Mouse (Mus musculus) heart, adult 9 months (tissue): Measurements from ENCODE around the gene Spns3.
A peak's percentile ranks its signal among the peaks of the same experiment; 100 is the strongest.

ENCODE experiments used
- DNase-seq, 2 experiments: peaks; one replicate each; pipeline ENCODE4 v3.0.0; 2022; ENCODE audit warnings: low spot score in 2 of 2

Spns3 gene

DNA sequence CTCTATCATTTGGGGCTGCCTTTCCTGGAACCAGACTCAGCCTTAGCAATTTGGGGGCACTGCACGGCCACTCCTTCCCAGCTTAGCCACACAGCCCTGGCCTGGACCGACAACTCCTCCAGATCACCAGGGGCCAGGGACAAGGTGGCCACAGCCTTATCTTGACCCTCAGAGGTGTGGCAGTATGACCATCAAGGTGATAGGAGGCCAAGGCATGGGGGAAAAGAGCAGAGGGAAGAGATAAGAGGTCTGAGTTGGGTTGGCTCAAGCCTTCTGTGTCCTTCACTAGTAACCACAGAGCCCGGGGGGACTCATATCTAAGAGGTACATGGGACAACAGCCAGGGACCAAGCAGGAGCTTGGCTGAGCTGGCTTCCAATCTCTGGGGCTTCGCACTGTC, 68.4 kb downstream of the Spns3 start:
- DNase-seq = no peak

DNA sequence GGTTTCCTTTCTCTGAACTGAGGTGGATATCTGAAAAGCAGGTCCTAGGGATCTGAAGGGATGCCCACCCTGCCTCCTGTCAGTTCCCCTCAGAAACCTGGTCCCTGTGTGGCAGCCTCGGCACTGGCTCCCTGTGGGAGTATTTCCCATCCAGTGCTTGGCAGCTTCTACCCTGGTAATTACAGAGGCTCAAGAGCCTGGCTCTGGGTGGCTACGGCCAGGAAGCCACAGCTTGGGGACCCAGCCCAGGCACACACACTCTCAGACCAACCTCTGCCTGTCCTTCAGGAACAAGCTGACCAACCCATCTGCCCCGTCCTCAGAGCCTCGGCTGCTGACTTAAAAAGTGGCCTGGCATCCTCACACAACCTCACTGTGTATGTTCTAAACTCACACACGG, 69.0 kb downstream of the Spns3 start:
- no peak for DNase-seq

DNA sequence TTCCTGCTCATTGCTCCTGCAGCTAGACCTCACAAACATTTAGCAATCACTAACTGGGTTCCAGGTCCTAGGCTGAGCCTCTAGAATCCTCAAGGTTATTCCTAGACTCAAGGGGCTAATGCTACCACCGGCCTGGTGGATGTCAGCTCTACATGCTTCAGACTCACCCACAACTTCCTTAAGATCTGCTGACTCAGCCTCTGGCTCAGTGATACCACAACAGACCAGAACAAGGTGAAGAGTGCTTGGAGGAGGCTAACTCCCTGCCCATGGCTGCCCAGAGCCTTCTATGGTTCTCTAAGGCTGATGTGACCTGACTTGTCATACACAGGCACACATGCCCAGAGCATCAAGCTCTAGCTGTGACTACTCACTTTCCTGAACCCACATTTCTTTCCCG, 70.8 kb downstream of the Spns3 start:
- DNase-seq = no peak

DNA sequence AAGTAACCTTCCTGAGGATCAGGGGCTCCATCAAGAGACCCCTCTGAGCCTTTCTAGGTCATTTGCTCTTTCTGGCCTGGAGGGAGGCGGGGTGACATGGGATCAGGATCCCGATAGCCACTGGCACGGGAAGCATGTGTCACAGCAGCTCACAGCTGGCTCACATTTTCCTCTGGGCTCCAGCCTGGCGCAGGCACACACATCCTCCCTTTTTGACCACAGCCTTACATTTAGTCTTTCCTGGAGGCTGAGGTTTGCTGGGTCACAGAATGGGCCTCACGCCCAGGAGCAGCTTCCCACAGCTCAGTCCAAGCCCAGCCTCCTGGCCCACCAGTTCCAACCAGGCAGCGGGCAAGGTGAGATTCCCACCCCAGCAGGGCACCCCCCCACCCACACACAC, 72.1 kb downstream of the Spns3 start:
- peak; percentile 40 to 50 for DNase-seq

GRCm38 (mm10) chr11:72477653-72478052, 72.7 kb downstream of the Spns3 start:
- DNase-seq = no peak

- DNase-seq = peak; percentile 50 to 63
Observed at GRCm38 (mm10) chr11:72477182-72477581, 73.1 kb downstream of the Spns3 start.

GRCm38 (mm10) chr11:72476074-72476625, 74.2 kb downstream of the Spns3 start:
- no peak for DNase-seq

DNA sequence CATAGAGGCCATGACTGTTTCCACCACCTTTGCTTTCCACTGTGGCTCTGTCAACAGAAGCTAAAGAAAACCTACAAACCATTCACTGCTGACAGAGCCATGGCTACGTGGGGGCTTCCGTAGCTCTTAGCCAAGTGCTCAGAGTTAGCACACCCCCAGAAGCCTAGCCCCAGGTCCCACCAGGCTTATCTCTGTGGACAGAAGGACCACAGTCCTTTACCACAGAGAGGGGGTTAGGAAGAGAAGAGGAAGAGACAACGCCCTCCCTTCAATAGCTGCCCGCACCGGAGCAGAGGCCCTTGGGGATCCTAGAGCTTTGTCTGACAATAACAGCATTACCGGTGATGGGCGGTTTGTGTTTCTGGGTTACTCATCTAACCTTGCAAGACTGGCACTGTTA, 74.9 kb downstream of the Spns3 start:
- DNase-seq = peak; percentile 22 to 64

DNA sequence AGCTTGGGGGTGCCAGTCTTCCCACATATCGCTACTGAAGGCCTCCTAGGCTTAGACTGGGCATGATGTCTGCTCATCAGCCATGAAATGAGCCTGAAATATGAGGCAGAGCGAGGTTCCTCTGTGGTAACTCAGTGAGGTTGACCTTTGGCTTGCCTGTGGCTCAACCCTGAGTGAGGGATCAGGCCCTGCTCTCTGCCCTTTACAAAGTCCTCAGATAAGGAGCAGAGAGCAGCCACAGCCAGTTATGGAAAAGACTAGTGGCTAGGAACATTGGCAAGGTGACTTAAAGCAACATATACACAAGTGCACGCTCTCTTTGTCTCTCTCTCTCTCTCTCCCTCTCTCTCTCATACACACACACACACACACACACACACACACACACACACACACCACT, 75.4 kb downstream of the Spns3 start:
- no peak for DNase-seq

- no peak for DNase-seq
Observed at GRCm38 (mm10) chr11:72473540-72473939, 76.8 kb downstream of the Spns3 start.

DNA sequence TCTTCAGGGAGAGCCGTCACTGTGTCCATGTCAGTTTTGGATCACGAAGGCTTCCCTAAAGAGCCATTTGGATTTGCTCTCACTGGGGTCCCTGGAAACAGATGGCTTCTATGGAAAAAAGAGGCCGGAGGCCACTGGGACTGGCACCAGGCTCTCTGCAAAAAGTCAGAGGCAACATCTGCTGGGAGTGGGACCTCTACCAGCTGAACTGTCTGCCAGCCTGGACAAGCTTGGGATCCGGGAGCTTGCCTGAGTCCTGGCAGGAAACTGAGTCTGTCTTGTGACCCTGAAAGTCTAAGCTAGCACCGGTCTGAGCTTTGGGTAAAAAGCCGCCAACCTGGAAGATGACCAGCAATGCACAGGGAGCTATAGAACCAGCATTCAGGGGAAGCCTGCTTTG, 78.9 kb downstream of the Spns3 start:
- no peak for DNase-seq

DNA sequence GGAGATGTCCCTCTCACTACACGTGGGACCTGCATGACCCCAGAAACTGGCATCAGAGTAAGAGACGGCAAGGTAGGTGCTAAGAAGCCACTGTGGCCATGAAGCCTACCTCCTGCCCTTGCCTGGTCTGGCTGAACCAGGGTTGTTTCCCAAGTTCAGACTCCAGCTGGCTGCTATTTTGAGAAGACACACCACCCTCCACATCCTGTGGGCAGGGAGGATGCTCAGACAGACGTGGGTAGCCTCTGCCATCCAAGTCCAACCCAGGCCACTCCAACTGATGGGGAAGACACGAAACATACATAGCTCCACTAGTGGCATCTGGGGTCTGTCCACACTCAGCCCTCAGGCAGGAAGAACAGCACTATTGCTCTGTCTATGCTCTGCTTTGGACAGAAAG, 80.3 kb downstream of the Spns3 start:
- DNase-seq = no peak

GRCm38 (mm10) chr11:72469217-72469616, 81.1 kb downstream of the Spns3 start:
- DNase-seq = peak; percentile 85 to 92

GRCm38 (mm10) chr11:72468525-72468924, 81.8 kb downstream of the Spns3 start:
- DNase-seq = no peak

GRCm38 (mm10) chr11:72466694-72467507, 83.4 kb downstream of the Spns3 start:
- DNase-seq = peak; percentile 51 to 62

DNA sequence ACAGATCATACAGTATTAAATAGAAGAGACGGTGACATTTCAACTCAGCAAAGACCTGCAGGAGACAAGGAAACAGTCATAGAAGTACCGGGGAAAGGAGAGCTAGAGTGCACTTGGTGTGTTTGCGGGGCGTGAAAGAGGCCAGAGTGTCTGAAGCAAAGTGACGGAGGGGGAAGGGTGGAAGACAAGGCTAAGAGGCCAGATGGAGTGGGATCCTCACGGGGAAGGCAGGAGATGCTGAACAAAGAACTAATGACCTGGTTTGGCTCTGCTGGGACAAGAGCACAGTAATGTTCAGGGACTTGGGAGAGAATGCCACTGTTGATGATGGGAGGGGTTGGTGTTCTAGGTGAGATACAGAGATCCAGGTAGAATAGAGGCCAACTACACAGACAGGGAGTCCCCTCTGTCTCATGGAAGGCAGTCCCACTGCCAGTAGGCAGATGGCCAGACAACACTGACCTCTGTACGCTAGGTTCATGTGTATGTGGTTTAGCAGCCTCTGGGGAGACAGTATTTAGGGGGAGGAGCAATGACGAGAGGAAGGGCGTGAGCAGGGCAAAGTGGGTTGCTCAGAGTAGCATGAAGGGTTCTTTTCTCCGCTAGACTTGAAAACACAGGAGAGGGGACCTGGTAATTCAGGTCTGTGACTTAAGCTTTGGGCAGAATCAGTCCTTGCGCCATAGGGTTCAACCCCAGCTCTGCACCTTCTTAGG, 84.2 kb downstream of the Spns3 start:
- no peak for DNase-seq

- DNase-seq = no peak
Observed at GRCm38 (mm10) chr11:72464821-72465220, 85.5 kb downstream of the Spns3 start.

- peak in 1 of 2 experiments; percentile 50 for DNase-seq
Observed at GRCm38 (mm10) chr11:72461500-72461981, 88.8 kb downstream of the Spns3 start.

DNA sequence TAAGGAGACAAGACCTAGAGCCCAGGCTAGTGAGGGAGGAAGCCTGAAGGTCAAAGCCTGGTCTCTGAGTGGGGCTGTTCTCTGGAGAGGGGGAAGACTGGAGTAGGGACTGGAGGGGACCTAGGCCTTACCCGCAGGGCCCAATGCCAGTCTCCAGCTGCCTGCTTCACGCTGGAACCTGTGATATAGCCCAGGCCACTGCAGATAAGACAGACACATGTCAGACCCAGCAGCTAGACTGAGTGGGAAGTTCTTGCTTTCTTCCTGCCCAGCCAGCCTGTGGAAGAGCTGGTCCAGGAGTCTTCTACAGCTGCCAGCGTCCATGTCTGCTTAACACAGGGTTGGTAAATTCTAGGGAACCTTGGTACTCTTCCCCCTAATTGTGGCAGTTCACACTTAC, 91.8 kb downstream of the Spns3 start:
- DNase-seq = no peak

- DNase-seq = peak; percentile 72 to 90
Observed at GRCm38 (mm10) chr11:72457995-72458496, 92.3 kb downstream of the Spns3 start.

DNA sequence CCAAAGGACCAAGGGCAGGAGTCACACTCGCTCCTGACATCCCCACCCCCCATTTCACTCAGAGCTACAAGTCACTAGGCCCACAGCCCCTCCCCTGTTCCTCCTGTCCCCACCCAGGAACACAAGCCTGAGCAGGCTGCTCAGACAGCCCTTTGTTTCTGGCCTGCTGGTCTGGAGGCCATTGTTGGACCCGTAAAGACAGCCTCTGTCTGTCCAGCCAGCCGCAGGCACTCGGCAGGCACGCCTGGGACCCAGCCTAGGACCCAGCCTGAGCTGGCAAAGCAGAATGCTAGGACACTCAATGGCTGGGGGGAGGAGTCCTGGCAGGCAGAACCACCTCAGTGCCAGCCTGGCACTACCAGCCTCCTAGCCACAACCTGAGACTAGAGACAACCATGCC, 94.6 kb downstream of the Spns3 start:
- DNase-seq = no peak

DNA sequence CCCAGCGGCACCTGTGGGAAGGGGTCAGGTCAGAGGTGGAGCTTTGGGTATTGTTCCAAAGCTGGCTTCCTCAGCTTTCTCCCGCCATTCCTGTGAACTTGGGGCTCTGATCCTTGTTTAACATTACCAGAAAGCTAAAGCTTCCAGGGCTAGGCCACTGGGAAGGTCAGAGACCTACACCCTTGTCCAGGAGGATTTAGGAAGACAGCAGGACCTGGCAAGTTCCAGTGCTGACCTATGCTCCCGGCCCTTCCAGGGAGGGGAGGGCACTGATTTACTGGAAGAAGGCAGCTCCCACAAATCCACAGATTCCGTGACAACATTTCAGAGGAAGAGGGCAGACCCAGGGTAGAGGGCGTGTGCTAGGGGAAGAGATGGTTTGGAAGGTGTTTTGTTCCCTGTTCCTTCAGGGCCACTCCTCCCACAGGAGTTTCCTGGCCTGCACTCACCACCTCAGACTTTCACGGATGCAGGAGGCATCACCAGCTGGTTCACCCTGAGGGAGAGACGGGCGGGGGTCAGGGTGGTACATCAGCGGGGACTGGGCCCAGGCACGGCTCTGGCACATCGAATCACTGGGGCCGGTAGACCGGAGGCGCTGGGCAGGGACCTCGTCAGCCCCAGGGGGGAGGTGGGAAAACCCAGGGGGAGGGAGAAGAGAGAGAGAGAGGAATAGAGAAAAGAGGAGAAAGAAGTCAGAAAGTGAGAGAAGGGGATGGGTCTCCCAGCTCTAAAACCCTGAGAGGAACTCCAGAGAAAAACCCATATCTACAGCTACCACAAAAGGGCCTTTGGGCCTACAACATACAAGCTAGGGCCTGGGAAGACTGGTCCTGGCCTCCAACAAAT, 97.0 kb downstream of the Spns3 start:
- no peak for DNase-seq
